Mouse (Mus musculus) ES-E14 (cell line): ENCODE measurements around the gene Ppp2r5c. TPM values are rescaled to one million over a fixed set of nuclear protein-coding genes. Genes with fewer than 3 reads are reported as not detected.

Source experiments
- DNase-seq: peaks from one replicate; pipeline ENCODE4 v3.0.0-alpha.2; 2013; ENCODE audit warnings: low read depth, low spot score
- H3K27ac ChIP-seq: 2 replicates; pipeline ENCODE4 v1.5.1; 2012; ENCODE audit warnings: low read depth, mild to moderate bottlenecking, low read length, moderate library complexity, mixed read lengths; ENCODE audit not compliant: poor library complexity, insufficient read depth, severe bottlenecking
- H3K36me3 ChIP-seq: 2 replicates; pipeline ENCODE4 v1.6.1; 2012; ENCODE audit warnings: mild to moderate bottlenecking, low read length, moderate library complexity, mixed read lengths; ENCODE audit not compliant: control insufficient read depth, poor library complexity, insufficient read depth, severe bottlenecking
- H3K4me1 ChIP-seq, 2 experiments: fragments of 150-350 bp in 1 of 2; sonication (generic) in 1 of 2; 2 replicates each; pipeline ENCODE4 v1.6.1; 2012; ENCODE audit warnings: low read length in 2 of 2, mild to moderate bottlenecking in 1 of 2, mixed read lengths in 1 of 2; ENCODE audit not compliant: control insufficient read depth in 2 of 2, insufficient read depth in 2 of 2, poor library complexity in 1 of 2
- H3K4me3 ChIP-seq, 2 experiments: fragments of 150-350 bp in 1 of 2; sonication (generic) in 1 of 2; 2 replicates each; pipeline ENCODE4 v1.5.1; 2012; ENCODE audit warnings: low read length in 2 of 2, low read depth in 1 of 2, mild to moderate bottlenecking in 1 of 2, mixed read lengths in 1 of 2; ENCODE audit not compliant: insufficient read depth in 1 of 2, poor library complexity in 1 of 2, severe bottlenecking in 1 of 2
- H3K9ac ChIP-seq: 2 replicates; pipeline ENCODE4 v1.6.1; 2012; ENCODE audit warnings: low read depth, mild to moderate bottlenecking, low read length, mixed read lengths; ENCODE audit not compliant: poor library complexity, insufficient read depth, severe bottlenecking
- H3K9me3 ChIP-seq: fragments of 150-350 bp; sonication (generic); 2 replicates; pipeline ENCODE4 v1.6.1; 2012; ENCODE audit warnings: low read depth, mild to moderate bottlenecking, low read length; ENCODE audit not compliant: control insufficient read depth, insufficient read depth
- CHD2 ChIP-seq: IDR thresholded peaks from 2 replicates; pipeline ENCODE4 v1.6.1; 2014; ENCODE audit warnings: mild to moderate bottlenecking, low read depth, low read length, inconsistent platforms
- HCFC1 ChIP-seq: IDR thresholded peaks from 2 replicates; pipeline ENCODE4 v1.6.1; 2012; ENCODE audit warnings: low read length, inconsistent platforms, borderline replicate concordance; ENCODE audit not compliant: insufficient read depth
- MAFK ChIP-seq: IDR thresholded peaks from 2 replicates; pipeline ENCODE4 v1.6.1; 2014; ENCODE audit warnings: mild to moderate bottlenecking, low read depth, low read length, inconsistent platforms; ENCODE audit not compliant: insufficient read depth
- ZC3H11A ChIP-seq: IDR thresholded peaks from 2 replicates; pipeline ENCODE4 v1.6.1; 2012; ENCODE audit warnings: low read depth, mild to moderate bottlenecking, inconsistent platforms, low read length, borderline replicate concordance
- ZNF384 ChIP-seq: IDR thresholded peaks from 2 replicates; pipeline ENCODE4 v1.6.1; 2012; ENCODE audit warnings: low read depth, low read length, inconsistent platforms
- in situ Hi-C, 2 experiments: fragments of 600-800 bp; cut with MboI; formaldehyde crosslinking; loops; one replicate each; pipeline ENCODE4 v1.15.1; 2025; ENCODE audit warnings: low sequenced_read_pairs in 2 of 2, inconsistent platforms in 1 of 2; ENCODE audit not compliant: unreplicated experiment in 2 of 2
- total RNA-seq: library from RNA; depleted of rRNA; stranded (reverse); fragments of 300-350 nt; gene quantifications from 2 replicates; pipeline ENCODE4 v1.2.3, GENCODE M21; 2012

The Ppp2r5c gene
- total RNA-seq, 1 experiment: 62.1 TPM

DNA sequence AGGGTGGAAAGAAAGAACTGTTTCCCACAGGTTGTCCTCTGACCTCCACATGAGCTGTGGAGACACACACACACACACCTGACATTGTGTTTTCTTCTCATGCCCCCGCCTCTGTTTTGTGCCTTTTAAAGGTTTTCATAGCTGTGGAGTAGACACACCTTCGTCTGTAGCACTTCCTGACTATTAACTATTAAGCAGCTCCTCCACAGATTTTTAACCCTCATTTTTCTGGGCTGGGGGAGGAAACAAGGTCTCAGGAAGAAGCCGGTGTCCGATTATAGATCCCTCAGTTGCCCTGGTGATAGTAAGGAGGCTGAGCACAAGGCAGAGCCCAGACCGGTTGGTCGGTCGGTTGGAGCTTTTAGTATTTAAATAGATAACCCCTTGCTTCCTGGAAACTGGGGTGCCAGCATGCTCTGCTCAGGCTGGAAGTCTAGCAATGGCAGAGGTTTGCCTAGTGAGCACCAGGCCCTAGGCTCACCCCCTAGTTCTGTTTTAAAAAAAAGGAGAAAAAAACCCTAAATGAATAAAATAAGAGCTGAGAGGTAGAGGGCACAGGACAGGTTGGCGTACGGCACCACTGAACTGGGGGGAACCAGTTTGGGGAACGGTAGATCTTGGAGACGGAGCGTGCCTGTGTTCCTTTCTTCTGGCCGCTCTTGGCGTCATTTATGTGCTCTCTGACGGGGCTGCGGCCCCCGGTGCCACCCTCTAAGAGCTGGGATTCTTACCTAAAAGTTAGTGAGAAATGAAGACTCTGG is 38.1 kb downstream of the Ppp2r5c start:
- peaks cover 7 to 16% of the 10 kb centered on the region in 2 experiments for H3K4me1 ChIP-seq
- TF ChIP-seq MAFK (no peak), CHD2 (no peak), HCFC1 (no peak), ZNF384 (no peak)
- peak overlapping the region; percentile 82 for H3K27ac ChIP-seq
- peak overlapping the region; percentile 64 for H3K9ac ChIP-seq
- H3K36me3 ChIP-seq: no peaks in the 10 kb centered on the region; the same call in 1 of the 2 replicates
- in situ Hi-C loops: no loop called here
- no peaks in the 10 kb centered on the region for H3K9me3 ChIP-seq
- no peak for DNase-seq
- peak overlapping the region; percentile 65 to 83 for H3K4me3 ChIP-seq

- Histone ChIP-seq H3K9me3 (no peaks in the 10 kb centered on the region), H3K4me3 (peak overlapping the region; percentile 65 to 83), H3K4me1 (peaks cover 7 to 14% of the 10 kb centered on the region in 2 experiments), H3K36me3 (no peaks in the 10 kb centered on the region; the same call in 1 of the 2 replicates), H3K9ac (peak overlapping the region; percentile 89), H3K27ac (peak overlapping the region; percentile 91)
- DNase-seq: peak; percentile 80
- in situ Hi-C loops: no loop called here
- TF ChIP-seq HCFC1: no peak
- no peak for TF ChIP-seq CHD2
- TF ChIP-seq ZNF384: peak; percentile 99
Observed at GRCm38 (mm10) chr12:110485585-110486331, 38.8 kb downstream of the Ppp2r5c start.

DNA sequence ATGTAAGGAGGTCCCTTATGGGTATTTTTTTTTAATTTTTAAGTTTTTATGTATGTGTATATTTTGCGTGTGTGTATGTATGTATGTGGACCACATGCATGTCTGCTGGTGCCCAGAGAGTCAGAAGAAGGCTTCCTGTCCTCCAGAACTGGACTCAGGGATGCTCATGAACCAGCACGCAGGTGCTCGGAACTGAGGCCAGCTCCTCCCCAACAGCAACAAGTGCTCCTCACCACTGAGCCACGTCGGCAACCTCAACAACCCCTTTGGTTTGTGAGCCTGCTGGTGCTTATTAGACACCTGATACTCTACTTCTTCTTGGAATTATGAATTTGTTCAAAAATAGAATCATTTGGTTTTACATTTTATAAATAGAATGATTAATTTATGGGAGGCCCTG is 39.9 kb downstream of the Ppp2r5c start:
- DNase-seq: no peak
- Histone ChIP-seq H3K27ac (no peak overlapping the region; the same call in 1 of the 2 replicates), H3K36me3 (peaks cover 5% of the 10 kb centered on the region; the same call in 1 of the 2 replicates), H3K9me3 (no peaks in the 10 kb centered on the region), H3K4me1 (peaks cover 2 to 14% of the 10 kb centered on the region in 2 experiments; a peak in 3 of 4 replicates), H3K4me3 (peak overlapping the region; percentile 65 to 83), H3K9ac (no peak overlapping the region)
- in situ Hi-C loops: no loop called here
- TF ChIP-seq CHD2 (no peak), ZC3H11A (no peak), ZNF384 (no peak), MAFK (no peak), HCFC1 (no peak)

DNA sequence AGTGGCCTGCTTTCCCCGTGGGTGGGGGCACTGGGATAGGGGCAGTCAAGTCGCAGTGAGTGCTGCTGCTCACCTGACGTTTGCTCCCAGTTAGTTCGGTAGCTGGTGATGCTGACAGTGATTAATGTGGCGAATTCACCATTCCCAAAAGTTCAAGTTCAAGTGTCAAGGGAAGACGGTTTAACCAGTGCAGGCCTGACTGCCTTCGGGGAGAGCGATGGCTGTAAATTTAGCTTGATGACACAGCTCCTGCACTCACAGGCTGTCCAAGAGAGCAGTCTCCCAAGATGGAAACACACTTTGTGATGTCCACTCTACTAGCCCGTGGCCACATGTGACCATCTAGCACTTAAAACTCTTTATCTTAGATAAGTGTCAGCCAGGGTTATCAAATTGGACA is 41.1 kb downstream of the Ppp2r5c start:
- in situ Hi-C loops: no loop called here
- H3K4me1 ChIP-seq: peaks cover 2 to 14% of the 10 kb centered on the region in 2 experiments; a peak in 3 of 4 replicates
- TF ChIP-seq ZNF384: no peak
- no peak for TF ChIP-seq HCFC1
- TF ChIP-seq CHD2: no peak
- TF ChIP-seq ZC3H11A: no peak
- TF ChIP-seq MAFK: no peak
- no peak overlapping the region for H3K9ac ChIP-seq
- H3K9me3 ChIP-seq: no peaks in the 10 kb centered on the region
- H3K4me3 ChIP-seq: no peak overlapping the region
- H3K27ac ChIP-seq: no peak overlapping the region
- no peak for DNase-seq
- peaks cover 5% of the 10 kb centered on the region; the same call in 1 of the 2 replicates for H3K36me3 ChIP-seq
